Mouse (Mus musculus) heart, adult 2 months (tissue): ENCODE data around the gene Gm15517. TPM values are rescaled to one million over a fixed set of nuclear protein-coding genes. Genes with fewer than 3 reads are reported as not detected.
"Not testable (repeated sequence)": the region's sequence is repeated elsewhere in the genome, so short reads cannot be mapped to it uniquely, and the experiment has no call there.

Experiments used
- DNase-seq, 2 experiments: peaks; one replicate each; pipeline ENCODE4 v3.0.0; 2021
- H3K27ac ChIP-seq: fragments of 200-600 bp; 2 replicates; pipeline ENCODE4 v1.8.1; 2022
- H3K27me3 ChIP-seq: fragments of 200-500 bp; 2 replicates; pipeline ENCODE4 v1.6.1; 2012; ENCODE audit warnings: mild to moderate bottlenecking, low read length, inconsistent platforms, mixed read lengths; ENCODE audit not compliant: control insufficient read depth, insufficient read depth
- H3K36me3 ChIP-seq: fragments of 200-500 bp; 2 replicates; pipeline ENCODE4 v1.6.1; 2012; ENCODE audit warnings: low read length, inconsistent platforms; ENCODE audit not compliant: control insufficient read depth, insufficient read depth
- H3K4me1 ChIP-seq: fragments of 200-500 bp; 2 replicates; pipeline ENCODE4 v1.6.1; 2011; ENCODE audit warnings: low read length; ENCODE audit not compliant: control insufficient read depth, insufficient read depth
- H3K4me3 ChIP-seq: fragments of 200-600 bp; 2 replicates; pipeline ENCODE4 v1.8.1; 2022
- H3K79me2 ChIP-seq: fragments of 200-500 bp; replicated peaks from 2 replicates; pipeline ENCODE4 v1.6.1; 2012; ENCODE audit warnings: mild to moderate bottlenecking, inconsistent platforms, low read length, moderate library complexity, mixed read lengths; ENCODE audit not compliant: control insufficient read depth, insufficient read depth
- H3K9ac ChIP-seq: fragments of 200-500 bp; 2 replicates; pipeline ENCODE4 v1.6.1; 2012; ENCODE audit warnings: low read depth, mild to moderate bottlenecking, control low read depth, inconsistent platforms, low read length, mixed read lengths
- CTCF ChIP-seq: fragments of 200-600 bp; IDR thresholded peaks from 2 replicates; pipeline ENCODE4 v1.8.1; 2022; ENCODE audit warnings: antibody characterized with exemption, mild to moderate bottlenecking, moderate library complexity
- EP300 ChIP-seq: fragments of 200-500 bp; IDR thresholded peaks from 2 replicates; pipeline ENCODE4 v1.6.1; 2011; ENCODE audit warnings: low read depth, low read length, control low read depth; ENCODE audit not compliant: insufficient read depth
- POLR2A ChIP-seq: fragments of 200-500 bp; IDR thresholded peaks from 2 replicates; pipeline ENCODE4 v1.6.1; 2011; ENCODE audit warnings: mild to moderate bottlenecking, low read depth, low read length, control low read depth; ENCODE audit not compliant: insufficient read depth
- WGBS: fragments of 180-500 bp; shearing (Covaris S2); methylation state at CpG from one replicate; pipeline ENCODE4 v1.1.7; 2018; 5-methylcytosine and 5-hydroxymethylcytosine counted together
- intact Hi-C: fragments of 180-260 bp; cut with DNase I; formaldehyde crosslinking; loops from one replicate; pipeline ENCODE4 v1.15.1; 2025
- long read RNA-seq: library from polyadenylated mRNA; stranded (forward); transcript quantifications from one replicate; pipeline ENCODE4 v2.0.0, GENCODE M21; 2021
- polyA plus RNA-seq: library from polyadenylated mRNA; depleted of rRNA; stranded (reverse); fragments of >200 nt; gene quantifications from 2 replicates; pipeline ENCODE4 v1.2.3, GENCODE M21; 2012; rRNA removed
- total RNA-seq, 2 experiments: library from RNA; stranded (reverse); gene quantifications; 2 replicates each; pipeline ENCODE4 v1.2.3; 2021

Gene Gm15517
- total RNA-seq (not detected), polyA plus RNA-seq (not detected in 2 replicates)
- long read RNA-seq, result 0 reads

- Histone ChIP-seq H3K4me1 (no peaks in the 10 kb centered on the region), H3K79me2 (no peaks in the 10 kb centered on the region), H3K27me3 (no peaks in the 10 kb centered on the region), H3K36me3 (no peaks in the 10 kb centered on the region), H3K4me3 (no peak within 1 kb of the TSS), H3K9ac (no peak within 1 kb of the TSS), H3K27ac (no peak within 1 kb of the TSS)
- intact Hi-C loops, result loop anchor here (5.0 to 10.0 kb wide), 3 partner anchors 46 to 394 kb away; partner anchors contain the start of gene Clec11a
- TF ChIP-seq POLR2A (no peak), EP300 (no peak), CTCF (no peak)
- DNase-seq, result no peak
- WGBS, result 50% methylated on average over 5 of the region's 5 CpGs
These were observed at the start of gene Gm15517 for GRCm38 (mm10) chr7:44261147-44261546. Gene Gm15517, plus strand, starts transcription at chr7:44261447.

- TF ChIP-seq EP300 (no peak), CTCF (no peak), POLR2A (no peak)
- no peak within 1 kb of the TSS for H3K4me3 ChIP-seq
- no peaks in the 10 kb centered on the region for H3K36me3 ChIP-seq
- no peak within 1 kb of the TSS for H3K27ac ChIP-seq
- H3K4me1 ChIP-seq, result no peaks in the 10 kb centered on the region
- H3K79me2 ChIP-seq, result no peaks in the 10 kb centered on the region
- no peaks in the 10 kb centered on the region for H3K27me3 ChIP-seq
- 80% methylated on average over 1 of the region's 1 CpGs for WGBS
- intact Hi-C loops, result no loop called here
- DNase-seq, result no peak
- H3K9ac ChIP-seq, result no peak within 1 kb of the TSS
These were observed 45.6 kb upstream of the Gm15517 start, which contains the start of gene Klk1b5 for GRCm38 (mm10) chr7:44215645-44216044. Gene Klk1b5, plus strand, starts transcription at chr7:44215945.

DNA sequence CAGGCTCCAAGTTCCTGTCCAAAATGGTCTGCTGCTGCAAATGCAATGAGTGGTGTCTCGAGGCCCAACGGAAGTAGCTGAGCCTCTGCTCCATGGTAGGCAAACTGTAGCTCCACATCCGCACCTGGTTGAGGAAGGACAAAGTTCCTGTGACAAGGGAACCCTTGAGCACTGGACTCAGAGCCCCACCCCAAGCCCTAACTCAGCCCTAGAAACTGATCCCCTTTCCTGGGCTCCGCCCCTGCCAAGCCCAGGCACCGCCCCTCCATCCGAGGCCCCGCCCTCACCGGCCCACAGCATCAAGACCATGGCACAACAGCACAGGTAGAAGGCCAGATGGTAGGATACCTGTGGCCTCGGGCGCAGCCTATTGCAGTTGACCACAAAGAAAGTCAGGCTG lies 39.6 kb upstream of the Gm15517 start:
- H3K4me3 ChIP-seq, intact Hi-C loops, H3K27ac ChIP-seq, H3K9ac ChIP-seq, H3K27me3 ChIP-seq, H3K4me1 ChIP-seq, H3K36me3 ChIP-seq, DNase-seq, H3K79me2 ChIP-seq: not testable (repeated sequence)
- 64% methylated on average over 9 of the region's 10 CpGs for WGBS

DNA sequence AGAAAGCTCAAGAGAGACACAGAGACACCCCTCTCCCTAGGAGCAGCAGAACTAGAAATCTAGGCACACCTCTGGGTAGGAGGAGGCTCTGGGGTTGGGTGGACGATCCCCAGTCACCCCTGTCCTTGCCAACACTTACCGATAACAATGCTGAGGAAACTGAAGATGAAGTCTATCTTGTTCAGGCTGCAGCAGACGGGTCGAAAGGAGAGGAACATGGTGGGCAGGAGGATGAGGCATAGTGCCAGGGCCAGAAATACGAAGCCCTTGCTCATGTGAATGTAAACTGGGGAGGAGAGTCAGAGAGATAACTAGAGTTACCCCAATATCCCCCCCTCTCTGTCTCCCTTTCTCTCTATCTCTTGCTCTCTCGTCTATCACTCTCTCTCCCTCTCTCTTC lies 38.9 kb upstream of the Gm15517 start:
- H3K4me1 ChIP-seq, H3K9ac ChIP-seq, H3K79me2 ChIP-seq, H3K36me3 ChIP-seq, intact Hi-C loops, H3K4me3 ChIP-seq, DNase-seq, H3K27ac ChIP-seq, H3K27me3 ChIP-seq: not testable (repeated sequence)
- 52% methylated on average over 6 of the region's 6 CpGs for WGBS

GRCm38 (mm10) chr7:44225076-44225475 lies 36.2 kb upstream of the Gm15517 start, which contains the start of gene Klk1:
Gene Klk1, plus strand, starts transcription at chr7:44225360.
- intact Hi-C loops, result no loop called here
- no peak for DNase-seq
- WGBS, result 27% methylated on average over 1 of the region's 1 CpGs
- TF ChIP-seq POLR2A (no peak), EP300 (no peak), CTCF (no peak)
- no peak within 1 kb of the TSS for H3K4me3 ChIP-seq
- H3K36me3 ChIP-seq, result no peaks in the 10 kb centered on the region
- no peaks in the 10 kb centered on the region for H3K79me2 ChIP-seq
- H3K9ac ChIP-seq, result no peak within 1 kb of the TSS
- no peaks in the 10 kb centered on the region for H3K27me3 ChIP-seq
- no peaks in the 10 kb centered on the region for H3K4me1 ChIP-seq
- no peak within 1 kb of the TSS for H3K27ac ChIP-seq

DNA sequence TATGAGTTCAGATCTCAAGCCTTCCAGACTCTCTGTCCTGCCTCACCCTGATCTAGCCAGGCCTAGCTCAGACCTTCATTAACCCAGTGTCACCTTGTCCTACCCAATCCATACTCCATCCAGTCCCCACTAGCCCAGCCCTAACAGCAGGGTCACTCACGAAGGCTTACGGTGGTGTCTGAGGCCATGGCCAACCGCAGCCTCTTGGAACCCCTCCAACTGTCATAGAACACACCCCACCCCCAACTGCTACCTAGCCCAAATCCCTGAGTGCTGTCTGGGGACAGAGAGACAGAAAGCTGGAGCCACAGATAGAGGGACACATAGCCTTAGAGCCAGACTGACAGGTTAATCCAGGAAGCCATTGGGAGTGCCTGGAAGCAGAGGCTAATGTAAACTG lies 25.3 kb upstream of the Gm15517 start, which contains the start of gene Gm36864:
Gm36864 (plus strand) TSS at position 269 of the 400 bp plus-strand sequence.
- TF ChIP-seq EP300 (no peak), CTCF (no peak), POLR2A (no peak)
- DNase-seq, result no peak
- Histone ChIP-seq H3K4me1 (no peaks in the 10 kb centered on the region), H3K36me3 (no peaks in the 10 kb centered on the region), H3K9ac (no peak within 1 kb of the TSS), H3K27ac (no peak within 1 kb of the TSS), H3K4me3 (no peak within 1 kb of the TSS), H3K79me2 (no peaks in the 10 kb centered on the region), H3K27me3 (no peaks in the 10 kb centered on the region)
- WGBS, result 40% methylated on average over 3 of the region's 3 CpGs
- intact Hi-C loops, result no loop called here
